Mouse (Mus musculus) neural tube, postnatal 0 days (tissue): Measurements from ENCODE around the gene Olfr617. TPM values are rescaled to one million over a fixed set of nuclear protein-coding genes. Genes with fewer than 3 reads are reported as not detected.

Experiments used
- microRNA-seq: library from miRNA; unstranded; fragments of <30 nt; microRNA quantifications from one replicate; pipeline ENCODE4, GENCODE M21; 2016
- polyA plus RNA-seq: library from polyadenylated mRNA; unstranded; fragments of >200 nt; fragmentation: Nextera tagmentation; extraction: Ambion mirVana; gene quantifications from 2 replicates; pipeline ENCODE4 v1.2.1, GENCODE M21; 2015

Olfr617 gene
- not detected in 2 replicates for polyA plus RNA-seq

DNA sequence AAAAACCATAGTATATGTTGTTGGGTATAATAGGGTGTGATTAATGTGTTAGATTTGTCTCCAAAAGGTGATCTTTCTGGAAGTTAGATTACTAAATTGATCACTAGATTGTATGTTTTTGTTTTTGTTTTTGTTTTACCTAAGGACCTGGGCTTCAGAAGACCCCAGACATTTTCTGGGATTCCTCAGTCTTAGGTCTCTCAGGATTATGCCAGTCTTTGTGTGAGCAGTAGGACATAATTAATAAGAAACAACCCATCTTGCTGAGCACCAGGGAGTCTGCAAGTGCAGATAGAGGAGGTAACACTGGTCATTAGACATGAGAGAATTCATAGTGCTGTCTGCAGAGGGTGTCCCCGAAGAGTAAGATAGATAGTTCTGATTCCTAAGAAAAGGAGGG, at the start of gene Olfr617:
Olfr617 (plus strand) TSS at position 301 of the 400 bp plus-strand sequence.

GRCm38 (mm10) chr7:103542617-103543016, 30.2 kb upstream of the Olfr617 start, which contains the start of gene Olfr612:
Gene Olfr612 (minus strand): TSS chr7:103542717.

GRCm38 (mm10) chr7:103547774-103548173, 25.1 kb upstream of the Olfr617 start, which contains the start of gene Olfr613:
Gene Olfr613 (plus strand): TSS chr7:103548074.

DNA sequence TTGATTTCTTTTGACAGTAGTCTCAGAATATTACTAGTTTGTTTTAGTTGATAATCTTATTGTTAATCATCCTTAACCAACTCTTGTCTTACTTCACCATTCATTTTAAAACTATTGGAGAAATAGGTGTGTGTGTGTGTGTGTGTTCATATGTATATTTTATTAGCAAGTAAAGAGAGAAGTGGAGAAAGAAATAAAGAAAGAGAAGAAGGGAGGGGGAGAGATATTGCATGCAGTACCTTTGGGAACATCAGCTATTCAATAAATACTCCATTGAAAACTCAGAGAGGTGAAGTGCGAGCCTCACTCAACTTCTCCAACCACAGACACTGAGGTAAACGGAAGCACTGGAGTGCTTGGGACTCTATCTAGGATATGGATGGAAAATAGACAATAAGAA, 17.1 kb upstream of the Olfr617 start, which contains the start of gene Olfr615:
Olfr615 (plus strand) TSS at position 301 of the 400 bp plus-strand sequence.

GRCm38 (mm10) chr7:103569043-103569442, 3.8 kb upstream of the Olfr617 start, which contains the start of gene Olfr616:
Gene Olfr616 (minus strand): TSS chr7:103569143.

GRCm38 (mm10) chr7:103589803-103590202, 16.9 kb downstream of the Olfr617 start, which contains the start of gene Olfr618:
Gene Olfr618 (plus strand): TSS chr7:103590103.

GRCm38 (mm10) chr7:103600275-103600674, 27.4 kb downstream of the Olfr617 start, which contains the start of gene Olfr619:
Gene Olfr619 (plus strand): TSS chr7:103600575.

DNA sequence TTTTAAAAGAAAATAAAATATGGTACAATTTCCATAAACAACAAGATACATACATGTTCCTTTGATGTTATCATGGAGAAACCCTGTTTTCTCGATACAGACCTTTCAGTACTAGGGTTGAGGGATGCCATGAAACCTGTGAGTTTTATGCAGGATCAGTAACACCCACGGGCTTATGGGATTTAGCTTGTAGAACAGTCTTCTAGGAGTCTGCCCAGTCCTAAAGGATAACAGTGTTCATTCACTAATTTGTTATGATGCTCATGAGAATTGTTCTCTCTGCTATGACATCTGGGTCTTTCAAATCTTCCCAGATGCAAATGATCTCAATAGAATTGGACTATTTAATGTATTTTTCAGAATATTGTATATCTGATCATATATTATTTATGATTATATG, 39.6 kb downstream of the Olfr617 start, which contains the start of gene Olfr620:
Olfr620 (minus strand) TSS at position 101 of the 400 bp plus-strand sequence.

Small RNA genes lying within 50 kb of the gene (microRNA-seq; reads per million reads assigned to microRNA genes)
- not detected for gene Gm26506

Other genes with a start within 250 kb of the Olfr617 start
- gene Olfr598, start 249.5 kb upstream of the Olfr617 start, polyA plus RNA-seq: not detected in 2 replicates
- gene Olfr599, start 237.1 kb upstream of the Olfr617 start, polyA plus RNA-seq: not detected in 2 replicates
- gene Olfr600, start 223.4 kb upstream of the Olfr617 start, polyA plus RNA-seq: not detected in 2 replicates
- not detected in 2 replicates for gene Olfr601, start 210.4 kb upstream of the Olfr617 start, polyA plus RNA-seq
- gene Olfr603, start 186.9 kb upstream of the Olfr617 start, polyA plus RNA-seq: not detected in 2 replicates
- not detected in 2 replicates for gene Usp17lc, start 158.0 kb upstream of the Olfr617 start, polyA plus RNA-seq
- not detected in 2 replicates for gene Olfr605, start 127.6 kb upstream of the Olfr617 start, polyA plus RNA-seq
- gene Olfr606, start 124.0 kb upstream of the Olfr617 start, polyA plus RNA-seq: not detected in 2 replicates
- not detected in 2 replicates for gene Olfr607, start 108.9 kb upstream of the Olfr617 start, polyA plus RNA-seq
- gene Olfr608, start 103.2 kb upstream of the Olfr617 start, polyA plus RNA-seq: not detected in 2 replicates
- gene Olfr609, start 75.0 kb upstream of the Olfr617 start, polyA plus RNA-seq: not detected in 2 replicates
- not detected in 2 replicates for gene Olfr610, start 60.9 kb upstream of the Olfr617 start, polyA plus RNA-seq
- gene Olfr611, start 52.2 kb upstream of the Olfr617 start, polyA plus RNA-seq: not detected in 2 replicates
- gene Olfr612, start 30.3 kb upstream of the Olfr617 start, polyA plus RNA-seq: not detected in 2 replicates
- not detected in 2 replicates for gene Olfr613, start 25.0 kb upstream of the Olfr617 start, polyA plus RNA-seq
- not detected in 2 replicates for gene Olfr615, start 17.0 kb upstream of the Olfr617 start, polyA plus RNA-seq
- gene Olfr616, start 3.9 kb upstream of the Olfr617 start, polyA plus RNA-seq: not detected in 2 replicates
- not detected in 2 replicates for gene Olfr618, start 17.0 kb downstream of the Olfr617 start, polyA plus RNA-seq
- not detected in 2 replicates for gene Olfr619, start 27.5 kb downstream of the Olfr617 start, polyA plus RNA-seq
- gene Olfr620, start 39.5 kb downstream of the Olfr617 start, polyA plus RNA-seq: not detected in 2 replicates
- not detected in 2 replicates for gene Olfr622, start 69.6 kb downstream of the Olfr617 start, polyA plus RNA-seq
- not detected in 2 replicates for gene Olfr623, start 90.6 kb downstream of the Olfr617 start, polyA plus RNA-seq
- 0.04 TPM in 2 replicates for gene Olfr624, start 98.1 kb downstream of the Olfr617 start, polyA plus RNA-seq
- gene Olfr625-ps1, start 109.7 kb downstream of the Olfr617 start, polyA plus RNA-seq: not detected in 2 replicates
- not detected in 2 replicates for gene Olfr243, start 141.6 kb downstream of the Olfr617 start, polyA plus RNA-seq
- gene Olfr628, start 157.3 kb downstream of the Olfr617 start, polyA plus RNA-seq: not detected in 2 replicates
- not detected in 2 replicates for gene Olfr629, start 171.9 kb downstream of the Olfr617 start, polyA plus RNA-seq
- gene Olfr630, start 184.3 kb downstream of the Olfr617 start, polyA plus RNA-seq: not detected in 2 replicates
- not detected in 2 replicates for gene Olfr69, start 198.5 kb downstream of the Olfr617 start, polyA plus RNA-seq
- not detected in 2 replicates for gene Olfr68, start 206.6 kb downstream of the Olfr617 start, polyA plus RNA-seq
- gene Olfr67, start 218.8 kb downstream of the Olfr617 start, polyA plus RNA-seq: not detected in 2 replicates
- 239 and 288 TPM in 2 replicates for gene Hbb-bt, start 240.9 kb downstream of the Olfr617 start, polyA plus RNA-seq